Mouse (Mus musculus) left cerebral cortex, postnatal 36 days (tissue): ENCODE results near the gene Vma21-ps. TPM values are rescaled to one million over a fixed set of nuclear protein-coding genes. Genes with fewer than 3 reads are reported as not detected.
"Not testable (repeated sequence)": the region's sequence is repeated elsewhere in the genome, so short reads cannot be mapped to it uniquely, and the experiment has no call there.

ENCODE experiments used
- DNase-seq, 2 experiments: peaks; one replicate each; pipeline ENCODE4 v3.0.0; 2021 to 2022; ENCODE audit warnings: low spot score in 2 of 2, mixed read lengths in 1 of 2
- intact Hi-C: fragments of 180-260 bp; cut with DNase I; formaldehyde crosslinking; loops from one replicate; pipeline ENCODE4 v1.15.1; 2025
- total RNA-seq, 2 experiments: library from RNA; stranded (reverse); gene quantifications; 2 replicates each; pipeline ENCODE4 v1.2.3; 2021

Gene Vma21-ps
- total RNA-seq, result not detected

GRCm38 (mm10) chr4:52497144-52497543, at the start of gene Vma21-ps:
Vma21-ps (minus strand) TSS chr4:52497244.
- DNase-seq, intact Hi-C loops: not testable (repeated sequence)

- intact Hi-C loops, result no loop called here
- DNase-seq, result no peak
These were observed 46.0 kb upstream of the Vma21-ps start for GRCm38 (mm10) chr4:52543001-52543400.

GRCm38 (mm10) chr4:52530636-52531035, 33.6 kb upstream of the Vma21-ps start:
- intact Hi-C loops, result no loop called here
- no peak for DNase-seq

GRCm38 (mm10) chr4:52526464-52526863, 29.4 kb upstream of the Vma21-ps start:
- intact Hi-C loops, result no loop called here

GRCm38 (mm10) chr4:52519301-52519700, 22.3 kb upstream of the Vma21-ps start:
- intact Hi-C loops, result no loop called here
- no peak for DNase-seq

More at GRCm38 (mm10) chr4:52526464-52526863, 29.4 kb upstream of the Vma21-ps start:
- DNase-seq, result no peak

GRCm38 (mm10) chr4:52517580-52517979, 20.5 kb upstream of the Vma21-ps start:
- no peak for DNase-seq
- intact Hi-C loops, result no loop called here

- DNase-seq, result no peak
- intact Hi-C loops, result no loop called here
These were observed 9.6 kb downstream of the Vma21-ps start for GRCm38 (mm10) chr4:52487486-52487885.

DNA sequence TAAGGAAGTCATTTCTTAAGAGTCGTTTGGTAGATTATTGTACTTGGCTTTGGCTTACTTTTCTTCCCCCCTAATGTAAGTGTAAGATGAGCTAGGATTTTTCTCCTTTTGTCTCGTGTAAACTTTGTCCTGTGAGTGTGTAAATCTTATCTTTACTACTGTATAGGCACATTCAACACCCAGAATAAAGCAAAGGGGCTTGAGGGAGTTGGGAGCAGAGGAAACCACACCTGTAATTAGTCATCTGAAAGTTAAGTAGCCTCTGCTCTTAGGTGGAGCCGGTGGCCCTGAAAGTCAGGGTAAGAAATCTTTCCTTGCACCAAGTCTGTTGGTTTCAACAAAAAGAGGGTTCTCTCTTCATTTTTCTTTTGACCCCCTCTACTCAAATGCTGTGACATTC, 23.6 kb downstream of the Vma21-ps start:
- no peak for DNase-seq
- intact Hi-C loops, result no loop called here

DNA sequence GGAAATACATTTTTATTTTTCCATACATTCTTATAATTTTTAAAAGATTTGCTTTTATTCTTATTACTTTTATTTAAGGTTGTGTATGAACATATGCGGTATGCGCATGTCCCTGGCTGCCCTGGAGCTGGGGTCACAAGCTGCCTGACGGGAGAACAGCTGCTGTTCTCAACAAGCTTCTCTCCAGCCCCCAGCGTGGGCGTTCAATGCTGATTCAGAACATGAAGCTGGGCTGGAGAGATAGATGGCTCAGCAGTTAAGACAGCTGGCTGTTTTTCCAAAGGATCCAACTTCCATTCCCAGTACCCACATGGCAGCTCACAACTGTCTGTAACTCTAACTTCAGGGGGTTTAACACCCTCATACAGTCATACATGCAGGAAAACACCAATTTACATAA, 35.7 kb downstream of the Vma21-ps start:
- peak; percentile 60 to 61 for DNase-seq
- intact Hi-C loops, result no loop called here

DNA sequence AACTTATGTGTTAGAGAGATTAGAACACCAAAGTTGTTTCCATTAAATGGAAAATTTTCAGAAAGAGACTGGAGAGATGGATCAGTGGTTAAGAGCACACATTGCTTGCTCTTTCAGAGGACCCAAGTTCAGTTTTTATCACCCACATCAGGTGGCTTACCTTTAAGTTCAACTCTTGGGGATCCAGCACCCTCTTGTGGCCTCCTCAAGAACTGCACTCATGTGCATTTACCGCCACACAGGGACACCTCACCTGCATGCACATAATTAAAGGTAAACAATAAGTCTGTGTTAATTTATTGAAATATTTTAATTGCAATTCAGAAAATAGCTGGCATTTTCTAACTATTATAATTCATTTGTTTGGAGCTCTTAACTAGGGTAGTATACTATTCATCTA, 37.3 kb downstream of the Vma21-ps start:
- no peak for DNase-seq
- intact Hi-C loops, result no loop called here

Other genes with a start within 250 kb of the Vma21-ps start
- gene Smc2, start 58.0 kb downstream of the Vma21-ps start, total RNA-seq, result 1 to 10 TPM; 4.8 to 6.4 TPM
- not detected for gene Toporsl, start 99.0 kb upstream of the Vma21-ps start, total RNA-seq